Mouse (Mus musculus): ENCODE data around the gene Klhl13. TPM values are rescaled to one million over a fixed set of nuclear protein-coding genes. Genes with fewer than 3 reads are reported as not detected.

The Klhl13 gene
- total RNA-seq (2021): 16.4 and 17.4 TPM in 2 replicates
- long read RNA-seq, experiment 1, transcript Klhl13-202 (9 exons, 3,251 nt): major isoform, 5 of 8 reads
- long read RNA-seq, experiment 1, partial matches to known transcripts: 1 of 8 reads
- long read RNA-seq, experiment 1, other reads (novel, unspliced or antisense): 2 of 8 reads
- long read RNA-seq, experiment 2, partial matches to known transcripts: 2 of 4 reads
- long read RNA-seq, experiment 2, other reads (novel, unspliced or antisense): 1 of 4 reads

DNA sequence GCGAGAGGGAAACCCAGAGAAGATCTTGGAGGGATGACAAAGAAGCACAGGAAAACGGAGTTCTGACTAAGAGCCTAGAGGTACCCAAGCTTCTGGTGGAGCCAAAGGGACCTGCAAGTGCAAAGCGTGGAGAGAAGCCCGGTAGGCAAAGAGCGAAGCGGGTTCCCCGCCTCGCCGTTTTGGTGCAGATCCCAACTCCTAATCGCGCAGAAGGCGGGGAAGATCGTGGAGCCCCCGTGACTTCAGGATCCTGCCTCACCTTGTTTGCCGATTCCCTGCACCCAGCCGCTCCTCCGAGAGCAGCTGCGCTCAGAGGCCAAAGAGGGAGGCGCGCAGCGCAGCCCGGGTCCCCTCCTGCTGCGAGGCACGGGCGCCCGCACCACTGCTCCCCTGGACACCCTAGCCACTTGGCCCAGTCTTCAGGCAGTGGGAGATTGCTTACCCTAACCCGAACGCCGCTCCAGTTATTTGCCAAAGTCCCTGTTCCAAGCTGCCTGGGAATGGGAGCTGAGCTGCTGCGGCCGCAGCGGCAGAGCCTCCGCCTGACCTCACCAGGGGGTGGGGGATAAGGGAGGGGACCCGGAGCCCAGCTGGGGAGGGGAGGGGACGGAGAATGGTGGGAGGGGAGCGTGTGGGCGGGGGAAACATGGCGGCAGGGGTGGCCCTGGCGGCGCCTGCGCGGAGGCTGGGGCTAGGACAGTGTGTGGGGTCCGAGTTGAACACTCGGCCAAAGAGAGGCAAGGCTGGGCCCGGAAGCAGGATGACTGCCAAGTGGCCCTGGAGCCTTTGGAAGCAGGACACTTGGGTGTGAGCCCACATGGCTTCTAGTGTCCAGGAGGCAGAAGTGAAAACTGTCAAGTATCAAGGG lies at the start of gene Klhl13:
Gene Klhl13 (minus strand): TSS at position 569 of the 868 bp plus-strand sequence.
- DNase-seq: peak; percentile 78

DNA sequence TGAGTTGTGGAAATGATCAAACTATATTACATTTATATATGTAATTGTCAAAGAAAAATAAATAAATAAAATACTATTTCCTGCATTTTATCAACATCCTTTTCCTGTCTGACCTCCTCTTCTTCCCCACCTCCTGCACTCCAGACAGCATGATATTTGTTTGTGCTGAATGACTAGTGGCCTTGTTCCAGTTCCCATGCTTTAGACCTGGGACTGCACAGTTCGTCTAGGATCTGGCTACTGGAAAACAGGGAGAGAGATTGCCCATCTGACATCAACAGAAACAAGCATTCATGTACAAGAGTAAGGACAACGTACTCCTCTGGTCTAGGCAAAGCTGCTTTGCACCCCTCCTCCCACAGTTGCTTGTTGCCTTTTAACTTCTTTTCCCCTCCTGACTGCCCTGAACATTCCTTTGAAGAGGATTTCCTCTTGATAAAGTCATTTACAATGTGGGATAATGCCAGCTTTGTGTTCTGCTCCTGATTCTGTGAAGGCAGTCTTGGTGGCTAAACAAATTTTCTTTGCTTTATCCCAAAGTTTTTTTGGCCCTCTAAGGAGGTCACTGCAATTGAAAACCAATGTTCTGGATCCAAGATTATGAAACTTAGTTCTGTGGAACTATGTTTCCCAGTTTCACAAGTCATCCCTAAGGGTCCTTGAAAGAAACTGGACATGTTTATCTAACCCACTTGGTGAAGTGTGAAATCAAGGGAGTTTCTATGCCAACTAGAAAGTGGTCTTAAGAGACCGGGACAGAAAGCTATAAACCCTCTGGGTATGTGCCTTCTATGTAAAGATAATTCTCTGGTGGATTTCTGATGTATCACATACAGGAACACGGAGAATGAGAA lies 44.6 kb upstream of the Klhl13 start:
- no peak for DNase-seq

DNA sequence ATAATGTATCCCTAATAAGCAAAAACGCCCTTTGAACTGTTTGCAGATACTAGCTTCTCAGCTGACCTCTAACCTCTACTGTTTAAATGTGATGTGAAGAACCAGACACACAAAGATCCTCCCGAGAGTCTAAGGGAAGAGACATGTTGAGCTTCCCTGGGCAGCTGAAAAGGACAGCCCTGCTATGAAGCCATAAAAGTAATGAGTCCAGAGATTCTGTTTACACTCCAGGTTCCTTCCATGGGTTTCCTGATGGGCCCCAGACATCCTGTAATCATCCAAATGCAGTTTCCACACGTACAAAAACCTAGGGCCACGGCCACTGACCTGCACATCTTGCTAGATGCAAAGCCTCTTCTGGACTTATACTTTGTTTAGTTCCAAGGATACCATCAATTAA lies 23.8 kb upstream of the Klhl13 start:
- no peak for DNase-seq

DNA sequence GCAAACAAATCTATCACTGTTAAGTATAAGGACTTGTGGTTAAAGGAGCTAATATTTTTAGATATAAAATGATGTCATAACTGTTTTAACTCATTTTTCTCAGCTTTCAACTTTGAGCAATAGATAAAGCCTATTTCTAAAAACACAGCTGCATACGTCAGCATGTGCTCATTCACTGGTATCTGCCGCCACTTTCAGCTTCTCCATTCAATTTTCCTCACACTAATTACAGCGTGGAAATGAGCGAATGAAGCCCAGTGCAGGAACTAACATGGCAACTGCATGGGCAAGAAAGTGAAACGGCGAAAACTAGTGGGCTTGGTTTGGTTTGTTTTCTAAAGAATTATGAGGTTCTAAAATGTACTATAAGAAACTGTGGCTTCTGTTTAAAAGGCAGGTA lies 1.4 kb downstream of the Klhl13 start:
- no peak for DNase-seq

DNA sequence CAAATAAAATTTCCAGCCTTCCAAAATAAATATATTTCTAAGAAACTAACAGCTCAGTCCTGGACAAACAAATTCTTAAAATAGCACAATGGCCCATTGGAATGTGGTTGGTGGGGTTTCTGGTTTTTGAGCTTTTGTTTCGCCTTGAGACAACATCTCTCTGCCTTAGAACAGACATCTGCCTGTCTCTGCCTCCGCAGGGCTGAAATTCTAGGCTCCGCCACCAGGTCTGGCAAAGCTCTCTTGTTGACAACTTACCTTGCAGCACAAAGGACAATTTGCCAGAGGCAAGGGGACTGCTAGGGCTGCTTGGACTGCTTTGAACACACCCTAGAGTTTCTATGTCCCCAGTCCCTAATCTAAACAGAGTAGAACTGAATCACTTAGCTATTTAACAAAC lies 4.4 kb downstream of the Klhl13 start:
- DNase-seq: no peak

DNA sequence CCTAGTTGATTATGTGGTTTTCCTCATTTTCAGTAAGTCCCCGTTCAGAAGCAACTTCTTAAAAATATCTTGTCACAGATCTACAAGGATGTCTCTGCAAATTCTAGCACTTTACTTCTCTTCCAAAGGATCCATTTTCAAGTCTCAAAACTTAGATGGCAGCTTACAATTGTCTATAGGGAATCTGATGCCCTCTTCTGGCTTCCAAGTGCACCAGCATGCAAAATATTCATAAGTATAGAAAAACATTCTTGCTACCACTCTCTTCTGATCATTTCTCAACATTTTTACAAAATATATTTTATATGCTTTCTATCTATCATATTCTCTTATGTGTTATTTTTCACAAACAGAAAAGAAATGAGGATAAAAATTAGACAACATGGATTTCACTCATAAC lies 14.8 kb downstream of the Klhl13 start:
- no peak for DNase-seq

DNA sequence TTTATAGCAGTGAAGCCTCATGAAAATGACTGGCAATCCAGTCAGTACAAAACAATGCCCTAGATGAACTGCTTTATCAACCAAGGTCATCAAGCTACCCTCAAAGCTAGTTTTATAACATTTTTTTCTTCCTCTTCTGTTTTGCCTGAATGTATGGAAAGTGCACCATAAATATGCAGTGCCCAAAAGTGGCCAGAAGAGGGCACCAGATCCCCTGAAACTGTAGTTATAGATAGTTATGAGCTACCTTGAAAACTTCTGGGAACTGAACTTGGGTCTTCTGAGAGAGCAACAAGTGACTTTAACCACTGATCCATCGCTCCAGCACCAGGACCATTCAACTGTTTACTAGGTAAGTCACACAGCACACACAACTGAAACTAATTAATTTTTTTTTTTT lies 36.8 kb downstream of the Klhl13 start:
- peak; percentile 5 for DNase-seq

DNA sequence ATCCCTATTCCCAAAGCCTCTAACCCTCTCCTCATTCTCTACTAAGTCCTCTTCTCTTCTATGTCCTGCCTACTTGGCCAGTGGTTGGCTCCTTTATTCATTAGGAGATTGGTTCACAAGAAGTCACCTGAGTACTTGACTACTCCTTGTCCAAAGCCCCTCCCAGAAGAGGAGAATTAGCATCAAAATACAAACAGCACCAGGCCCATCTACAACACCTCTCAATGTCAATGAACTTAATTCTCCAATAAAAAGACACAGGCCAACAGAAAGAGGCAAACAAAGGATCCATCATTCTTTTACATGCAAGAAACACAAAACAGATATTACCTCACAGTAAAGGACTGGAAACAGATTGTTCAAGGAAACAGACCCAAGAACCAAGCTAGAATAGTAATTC lies 46.0 kb downstream of the Klhl13 start:
- no peak for DNase-seq

DNA sequence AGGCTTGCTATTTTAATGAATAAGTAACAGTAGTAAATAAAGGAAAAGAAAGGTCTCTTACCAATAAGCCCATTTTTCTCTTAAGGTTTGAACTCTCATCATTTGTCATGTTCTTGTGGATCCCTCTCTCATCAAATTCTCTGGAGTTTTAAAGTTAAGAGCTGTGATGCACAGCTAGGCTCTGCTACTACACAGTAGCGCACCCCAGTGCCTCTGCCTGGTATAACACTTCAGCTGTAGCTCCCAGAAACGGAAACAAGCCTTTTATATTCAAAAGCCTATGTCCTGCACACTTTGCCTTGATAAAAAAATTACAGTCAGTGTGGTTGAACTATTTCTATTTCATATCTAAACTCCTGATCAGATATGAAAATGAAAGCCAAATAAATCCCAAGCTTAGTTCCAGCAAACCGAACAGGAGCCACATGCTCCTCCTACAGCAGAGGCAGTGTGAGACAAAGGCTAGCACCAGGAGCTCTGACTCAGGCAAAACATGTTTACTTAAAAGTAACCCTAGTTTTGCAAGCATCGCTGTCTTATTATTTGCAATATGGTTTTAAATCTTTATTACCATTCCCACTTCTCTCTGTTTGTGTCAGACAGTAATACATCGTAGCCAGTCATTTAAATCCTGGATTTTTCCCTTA lies 68.8 kb downstream of the Klhl13 start:
- DNase-seq: peak; percentile 50

DNA sequence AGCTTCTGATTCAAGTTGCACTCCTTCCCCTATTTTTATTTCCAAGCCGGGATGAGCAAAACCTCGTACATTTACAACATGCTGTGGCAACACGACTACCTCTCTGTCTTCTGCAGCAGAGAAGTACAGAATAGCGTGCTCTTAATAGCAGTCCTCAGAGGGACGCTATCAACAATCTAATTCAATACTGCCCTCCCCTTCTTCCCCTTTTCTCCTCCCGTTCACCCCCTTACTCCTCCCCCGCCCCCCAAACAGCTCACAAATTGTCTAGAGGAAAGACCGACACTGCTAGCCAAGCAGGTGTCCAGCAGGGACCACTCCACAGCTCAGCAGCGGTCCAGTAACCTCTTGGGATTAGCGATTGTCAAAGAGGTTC lies 79.5 kb downstream of the Klhl13 start:
- DNase-seq: no peak

DNA sequence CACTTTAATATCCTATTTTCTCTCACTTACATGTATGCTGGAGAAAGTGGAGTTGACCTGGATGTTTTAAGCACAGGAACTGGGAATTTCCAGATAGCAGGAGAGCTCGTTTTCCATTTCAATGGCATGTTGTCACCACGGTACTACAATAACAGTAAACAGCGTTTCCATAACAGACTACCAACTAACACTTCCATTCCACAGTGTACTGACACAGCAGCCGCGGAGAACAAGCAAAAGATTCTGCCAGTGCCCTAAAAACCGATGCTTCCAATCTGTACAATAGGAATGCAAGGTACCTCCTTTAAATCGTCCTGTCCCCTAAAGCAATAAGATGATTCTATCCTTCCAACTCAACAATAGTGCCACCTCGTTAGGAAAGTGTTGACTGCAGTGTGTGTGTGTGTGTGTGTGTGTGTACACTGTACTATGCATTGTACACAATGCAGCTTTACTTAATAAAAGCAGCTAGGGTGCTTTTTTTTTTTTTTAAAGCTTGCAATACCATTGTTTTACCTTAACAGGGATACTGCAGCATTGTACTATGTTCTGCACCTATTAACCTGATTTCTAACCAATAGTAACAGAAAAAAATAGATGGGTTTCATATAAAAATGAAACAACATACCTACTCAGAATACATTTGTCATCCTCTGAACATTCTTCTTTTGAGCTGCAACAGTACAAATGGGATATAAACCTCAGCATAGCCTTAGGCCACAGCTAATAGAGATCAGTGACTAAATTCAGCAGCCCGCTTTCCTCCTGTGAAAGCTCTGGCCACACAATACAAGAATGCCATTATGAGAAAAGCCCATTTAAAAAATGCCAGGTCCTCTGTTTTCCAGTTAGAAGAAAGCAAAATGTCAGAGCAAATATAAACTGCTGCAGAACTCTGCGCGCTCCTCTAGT lies 80.1 kb downstream of the Klhl13 start:
- no peak for DNase-seq

DNA sequence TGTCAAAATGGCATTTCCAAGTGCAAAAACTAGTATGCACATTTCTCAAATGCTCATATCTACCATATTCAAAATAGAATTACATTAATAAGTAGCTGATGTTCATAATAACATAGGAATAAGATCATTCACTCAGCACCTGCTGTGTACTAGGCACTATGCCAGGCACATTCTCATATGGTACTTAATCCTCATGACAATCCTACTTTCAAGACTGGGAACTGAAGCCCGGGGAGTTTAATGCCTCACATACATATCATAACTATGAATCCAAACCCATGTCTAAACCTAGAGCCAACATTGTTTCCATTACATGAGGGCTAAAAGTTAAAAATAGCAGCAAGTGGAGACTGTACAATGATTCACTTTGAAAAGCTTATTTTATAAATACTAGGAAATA lies 97.3 kb downstream of the Klhl13 start:
- no peak for DNase-seq

DNA sequence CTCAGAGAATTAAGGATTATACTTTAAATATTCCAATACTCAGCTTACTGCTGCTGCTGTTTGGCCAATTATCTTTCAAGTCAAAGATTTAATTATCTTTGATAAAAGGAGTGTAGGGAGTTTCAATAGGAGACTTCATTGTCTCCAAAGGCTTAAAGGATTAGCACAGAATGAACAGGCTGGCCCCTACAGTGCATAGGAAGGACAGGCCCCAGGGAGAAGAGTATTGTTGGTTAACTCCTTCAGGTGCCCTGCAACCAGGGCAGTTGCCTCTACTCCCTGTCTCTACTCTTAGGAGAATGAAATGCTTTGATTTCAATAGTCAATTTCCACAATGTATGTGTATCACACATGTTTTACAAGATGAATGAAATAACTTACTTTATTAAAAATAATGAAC lies 116.1 kb downstream of the Klhl13 start:
- no peak for DNase-seq
